Mouse (Mus musculus): ENCODE results near the gene Mfsd2a.

Mfsd2a gene

GRCm38 (mm10) chr4:122932239-122932978 is 28.6 kb downstream of the Mfsd2a start:
- DNase-seq: no peak

- no peak for DNase-seq
Observed at GRCm38 (mm10) chr4:122930939-122931590, 29.9 kb downstream of the Mfsd2a start.

- no peak for DNase-seq
Observed at GRCm38 (mm10) chr4:122923392-122924344, 37.3 kb downstream of the Mfsd2a start.

- DNase-seq: no peak
Observed at GRCm38 (mm10) chr4:122922841-122923240, 38.1 kb downstream of the Mfsd2a start.

GRCm38 (mm10) chr4:122915985-122916384 is 45.0 kb downstream of the Mfsd2a start:
- no peak for DNase-seq

GRCm38 (mm10) chr4:122914186-122914585 is 46.8 kb downstream of the Mfsd2a start:
- no peak for DNase-seq

GRCm38 (mm10) chr4:122912613-122913012 is 48.4 kb downstream of the Mfsd2a start:
- no peak for DNase-seq

- no peak for DNase-seq
Observed at GRCm38 (mm10) chr4:122910577-122910976, 50.4 kb downstream of the Mfsd2a start.

- DNase-seq: peak; percentile 85
Observed at GRCm38 (mm10) chr4:122909572-122910189, 51.3 kb downstream of the Mfsd2a start.

- DNase-seq: no peak
Observed at GRCm38 (mm10) chr4:122905359-122905758, 55.6 kb downstream of the Mfsd2a start.

- no peak for DNase-seq
Observed at GRCm38 (mm10) chr4:122903709-122904108, 57.3 kb downstream of the Mfsd2a start.

- DNase-seq: no peak
Observed at GRCm38 (mm10) chr4:122902156-122902555, 58.8 kb downstream of the Mfsd2a start.

- peak; percentile 63 for DNase-seq
Observed at GRCm38 (mm10) chr4:122898313-122898712, 62.7 kb downstream of the Mfsd2a start.

GRCm38 (mm10) chr4:122897750-122898149 is 63.2 kb downstream of the Mfsd2a start:
- DNase-seq: no peak
